Mouse (Mus musculus): ENCODE measurements around the gene Gm20388. TPM values are rescaled to one million over a fixed set of nuclear protein-coding genes. Genes with fewer than 3 reads are reported as not detected.

Gm20388 gene
- polyA plus RNA-seq, 1 experiment, result 49.7 TPM

- Histone ChIP-seq H3K27ac (ENCODE audit: insufficient read depth, low read depth, low read length) (no peak overlapping the region), H3K4me1 (ENCODE audit: control insufficient read depth, insufficient read depth, low read length) (no peaks in the 10 kb centered on the region), H3K4me3 (ENCODE audit: insufficient read depth, low read depth, low read length) (no peak overlapping the region), H3K27me3 (replicated peaks; ENCODE audit: control insufficient read depth, insufficient read depth, low read length) (no peaks in the 10 kb centered on the region), H3K36me3 (ENCODE audit: control insufficient read depth, insufficient read depth, low read length) (no peaks in the 10 kb centered on the region)
- no peak for TF ChIP-seq POLR2A (IDR thresholded peaks at IDR 0.05; ENCODE audit: low read depth, low read length)
- no peak for TF ChIP-seq CTCF (conservative IDR thresholded peaks at IDR 0.05; ENCODE audit: insufficient read depth, insufficient read length, low read depth, low read length)
- 70% methylated on average over 6 of the region's 6 CpGs for WGBS
- DNase-seq, result no peak
Measured at GRCm38 (mm10) chr8:122761109-122761508, 2850.5 kb downstream of the Gm20388 start.

GRCm38 (mm10) chr8:122762731-122763266 lies 2852.2 kb downstream of the Gm20388 start:
- WGBS, result 72% methylated on average over 12 of the region's 12 CpGs
- H3K36me3 ChIP-seq (ENCODE audit: control insufficient read depth, insufficient read depth, low read length), result no peaks in the 10 kb centered on the region
- peak; percentile 15 for DNase-seq
- TF ChIP-seq CTCF (conservative IDR thresholded peaks at IDR 0.05; ENCODE audit: insufficient read depth, insufficient read length, low read depth, low read length) (no peak), POLR2A (IDR thresholded peaks at IDR 0.05; ENCODE audit: low read depth, low read length) (no peak)
- H3K4me1 ChIP-seq (ENCODE audit: control insufficient read depth, insufficient read depth, low read length), result no peaks in the 10 kb centered on the region
- H3K27me3 ChIP-seq (replicated peaks; ENCODE audit: control insufficient read depth, insufficient read depth, low read length), result no peaks in the 10 kb centered on the region
- no peak overlapping the region for H3K27ac ChIP-seq (ENCODE audit: insufficient read depth, low read depth, low read length)
- no peak overlapping the region for H3K4me3 ChIP-seq (ENCODE audit: insufficient read depth, low read depth, low read length)

- DNase-seq, result peak; percentile 23
- Histone ChIP-seq H3K36me3 (ENCODE audit: control insufficient read depth, insufficient read depth, low read length) (no peaks in the 10 kb centered on the region), H3K27ac (ENCODE audit: insufficient read depth, low read depth, low read length) (no peak overlapping the region), H3K27me3 (replicated peaks; ENCODE audit: control insufficient read depth, insufficient read depth, low read length) (no peaks in the 10 kb centered on the region), H3K4me3 (ENCODE audit: insufficient read depth, low read depth, low read length) (no peak overlapping the region), H3K4me1 (ENCODE audit: control insufficient read depth, insufficient read depth, low read length) (no peaks in the 10 kb centered on the region)
- TF ChIP-seq POLR2A (IDR thresholded peaks at IDR 0.05; ENCODE audit: low read depth, low read length) (no peak), CTCF (conservative IDR thresholded peaks at IDR 0.05; ENCODE audit: insufficient read depth, insufficient read length, low read depth, low read length) (no peak)
- WGBS, result 69% methylated on average over 14 of the region's 14 CpGs
Measured at GRCm38 (mm10) chr8:122763267-122763738, 2852.7 kb downstream of the Gm20388 start.

- Histone ChIP-seq H3K4me3 (ENCODE audit: insufficient read depth, low read depth, low read length) (no peak overlapping the region), H3K27me3 (replicated peaks; ENCODE audit: control insufficient read depth, insufficient read depth, low read length) (no peaks in the 10 kb centered on the region), H3K4me1 (ENCODE audit: control insufficient read depth, insufficient read depth, low read length) (no peaks in the 10 kb centered on the region), H3K27ac (ENCODE audit: insufficient read depth, low read depth, low read length) (no peak overlapping the region), H3K36me3 (ENCODE audit: control insufficient read depth, insufficient read depth, low read length) (no peaks in the 10 kb centered on the region)
- 80% methylated on average over 7 of the region's 7 CpGs for WGBS
- no peak for DNase-seq
- TF ChIP-seq POLR2A (IDR thresholded peaks at IDR 0.05; ENCODE audit: low read depth, low read length) (no peak), CTCF (conservative IDR thresholded peaks at IDR 0.05; ENCODE audit: insufficient read depth, insufficient read length, low read depth, low read length) (no peak)
Measured at GRCm38 (mm10) chr8:122764790-122765474, 2854.3 kb downstream of the Gm20388 start.

- TF ChIP-seq POLR2A (IDR thresholded peaks at IDR 0.05; ENCODE audit: low read depth, low read length), result no peak
- no peak for TF ChIP-seq CTCF (conservative IDR thresholded peaks at IDR 0.05; ENCODE audit: insufficient read depth, insufficient read length, low read depth, low read length)
- no peaks in the 10 kb centered on the region for H3K27me3 ChIP-seq (replicated peaks; ENCODE audit: control insufficient read depth, insufficient read depth, low read length)
- no peaks in the 10 kb centered on the region for H3K36me3 ChIP-seq (ENCODE audit: control insufficient read depth, insufficient read depth, low read length)
- no peak for DNase-seq
- 75% methylated on average over 5 of the region's 5 CpGs for WGBS
- H3K4me1 ChIP-seq (ENCODE audit: control insufficient read depth, insufficient read depth, low read length), result no peaks in the 10 kb centered on the region
- no peak overlapping the region for H3K4me3 ChIP-seq (ENCODE audit: insufficient read depth, low read depth, low read length)
- no peak overlapping the region for H3K27ac ChIP-seq (ENCODE audit: insufficient read depth, low read depth, low read length)
Measured at GRCm38 (mm10) chr8:122766189-122766588, 2855.5 kb downstream of the Gm20388 start.

- no peaks in the 10 kb centered on the region for H3K27me3 ChIP-seq (replicated peaks; ENCODE audit: control insufficient read depth, insufficient read depth, low read length)
- H3K27ac ChIP-seq (ENCODE audit: insufficient read depth, low read depth, low read length), result no peak overlapping the region
- no peak overlapping the region for H3K4me3 ChIP-seq (ENCODE audit: insufficient read depth, low read depth, low read length)
- 75% methylated on average over 8 of the region's 8 CpGs for WGBS
- TF ChIP-seq POLR2A (IDR thresholded peaks at IDR 0.05; ENCODE audit: low read depth, low read length) (no peak), CTCF (conservative IDR thresholded peaks at IDR 0.05; ENCODE audit: insufficient read depth, insufficient read length, low read depth, low read length) (no peak)
- no peaks in the 10 kb centered on the region for H3K4me1 ChIP-seq (ENCODE audit: control insufficient read depth, insufficient read depth, low read length)
- DNase-seq, result no peak
- H3K36me3 ChIP-seq (ENCODE audit: control insufficient read depth, insufficient read depth, low read length), result no peaks in the 10 kb centered on the region
Measured at GRCm38 (mm10) chr8:122766647-122767200, 2856.1 kb downstream of the Gm20388 start.

- TF ChIP-seq POLR2A (IDR thresholded peaks at IDR 0.05; ENCODE audit: low read depth, low read length) (no peak), CTCF (conservative IDR thresholded peaks at IDR 0.05; ENCODE audit: insufficient read depth, insufficient read length, low read depth, low read length) (no peak)
- no peak for DNase-seq
- WGBS, result 59% methylated on average over 9 of the region's 9 CpGs
- Histone ChIP-seq H3K4me1 (ENCODE audit: control insufficient read depth, insufficient read depth, low read length) (no peaks in the 10 kb centered on the region), H3K36me3 (ENCODE audit: control insufficient read depth, insufficient read depth, low read length) (no peaks in the 10 kb centered on the region), H3K27me3 (replicated peaks; ENCODE audit: control insufficient read depth, insufficient read depth, low read length) (no peaks in the 10 kb centered on the region), H3K4me3 (ENCODE audit: insufficient read depth, low read depth, low read length) (no peak overlapping the region), H3K27ac (ENCODE audit: insufficient read depth, low read depth, low read length) (no peak overlapping the region)
Measured at GRCm38 (mm10) chr8:122767229-122767628, 2856.6 kb downstream of the Gm20388 start.

Data from kidney, adult 2 months (tissue).